Mouse (Mus musculus) lung, postnatal 36 days (tissue): ENCODE data around the gene 1520401A03Rik.

Experiments
- DNase-seq: peaks from one replicate; pipeline ENCODE4 v3.0.0; 2022; ENCODE audit warnings: mixed read lengths

The 1520401A03Rik gene

GRCm38 (mm10) chr17:23742210-23742793, 19.7 kb upstream of the 1520401A03Rik start:
- peak; percentile 32 for DNase-seq

GRCm38 (mm10) chr17:23741359-23742209, 19.0 kb upstream of the 1520401A03Rik start:
- DNase-seq: no peak

GRCm38 (mm10) chr17:23740598-23741021, 18.0 kb upstream of the 1520401A03Rik start, which contains the start of gene Paqr4:
Paqr4 (minus strand) TSS chr17:23740867.
- peak; percentile 40 for DNase-seq

- DNase-seq: peak; percentile 97
Observed at GRCm38 (mm10) chr17:23740136-23740584, 17.6 kb upstream of the 1520401A03Rik start.

- DNase-seq: peak; percentile 32
Observed at GRCm38 (mm10) chr17:23739202-23740135, 16.9 kb upstream of the 1520401A03Rik start.

- no peak for DNase-seq
Observed at GRCm38 (mm10) chr17:23738836-23739201, 16.2 kb upstream of the 1520401A03Rik start.

- peak; percentile 28 for DNase-seq
Observed at GRCm38 (mm10) chr17:23737493-23738445, 15.2 kb upstream of the 1520401A03Rik start.

GRCm38 (mm10) chr17:23734341-23734740, 11.8 kb upstream of the 1520401A03Rik start:
- DNase-seq: no peak

GRCm38 (mm10) chr17:23730441-23730840, 7.9 kb upstream of the 1520401A03Rik start:
- DNase-seq: no peak

- peak; percentile 84 for DNase-seq
Observed at GRCm38 (mm10) chr17:23726758-23727142, 4.2 kb upstream of the 1520401A03Rik start.

GRCm38 (mm10) chr17:23725999-23726757, 3.6 kb upstream of the 1520401A03Rik start, which contains the start of gene Pkmyt1:
Pkmyt1 (plus strand) TSS chr17:23726336.
- peak; percentile 96 for DNase-seq

- DNase-seq: no peak
Observed at GRCm38 (mm10) chr17:23725477-23725876, 2.9 kb upstream of the 1520401A03Rik start.

GRCm38 (mm10) chr17:23721886-23722285, 697 bp downstream of the 1520401A03Rik start:
- DNase-seq: no peak

- DNase-seq: no peak
Observed at GRCm38 (mm10) chr17:23719455-23719854, 3.1 kb downstream of the 1520401A03Rik start.

- no peak for DNase-seq
Observed at GRCm38 (mm10) chr17:23717003-23717402, 5.6 kb downstream of the 1520401A03Rik start.

- peak; percentile 81 for DNase-seq
Observed at GRCm38 (mm10) chr17:23706212-23706611, 16.4 kb downstream of the 1520401A03Rik start.

GRCm38 (mm10) chr17:23705525-23706104, 17.0 kb downstream of the 1520401A03Rik start:
- DNase-seq: no peak

- DNase-seq: no peak
Observed at GRCm38 (mm10) chr17:23704741-23705140, 17.8 kb downstream of the 1520401A03Rik start.

- DNase-seq: no peak
Observed at GRCm38 (mm10) chr17:23703301-23703700, 19.3 kb downstream of the 1520401A03Rik start.

- DNase-seq: peak; percentile 97
Observed at GRCm38 (mm10) chr17:23700079-23700478, 22.5 kb downstream of the 1520401A03Rik start.
